Mouse (Mus musculus) CH12.LX (cell line): ENCODE measurements around the gene Klhl10. TPM values are rescaled to one million over a fixed set of nuclear protein-coding genes. Genes with fewer than 3 reads are reported as not detected.

Experiments
- DNase-seq: peaks from one replicate; pipeline ENCODE4 v3.0.0-alpha.2; 2013; ENCODE audit errors: extremely low read depth
- H3K27ac ChIP-seq: 2 replicates; pipeline ENCODE4 v1.5.1; 2012; ENCODE audit warnings: low read depth, mild to moderate bottlenecking, control low read depth, moderate library complexity; ENCODE audit not compliant: insufficient read depth
- H3K27me3 ChIP-seq: replicated peaks from 2 replicates; pipeline ENCODE3; 2012; ENCODE audit warnings: inconsistent platforms
- H3K36me3 ChIP-seq, 2 experiments: replicated peaks in 1 of 2; 2 replicates each; pipeline versions ENCODE3 to v1.6.1; 2012; ENCODE audit warnings: inconsistent platforms in 1 of 2, low read length in 1 of 2, mild to moderate bottlenecking in 1 of 2, mixed read lengths in 1 of 2, moderate library complexity in 1 of 2; ENCODE audit not compliant: control insufficient read depth in 1 of 2, insufficient read depth in 1 of 2
- H3K4me1 ChIP-seq, 2 experiments: 2 replicates each; pipeline ENCODE4 v1.6.1; 2012; ENCODE audit warnings: inconsistent platforms in 1 of 2, moderate library complexity in 1 of 2; ENCODE audit not compliant: insufficient read depth in 2 of 2, control insufficient read depth in 1 of 2
- H3K4me2 ChIP-seq: 2 replicates; pipeline ENCODE4 v1.6.1; 2012; ENCODE audit warnings: low read depth, mild to moderate bottlenecking, control low read depth; ENCODE audit not compliant: poor library complexity, insufficient read depth, severe bottlenecking
- H3K4me3 ChIP-seq, 3 experiments: fragments of 150-350 bp in 1 of 3; sonication (generic) in 1 of 3; replicated peaks in 1 of 3; 2 replicates each; pipeline versions ENCODE3 to v1.5.1; 2011 to 2012; ENCODE audit warnings: low read depth in 2 of 3, low read length in 2 of 3, mild to moderate bottlenecking in 2 of 3, moderate library complexity in 2 of 3, control low read depth in 1 of 3, improper control_type of control experiment in 1 of 3, inconsistent platforms in 1 of 3, mixed read lengths in 1 of 3; ENCODE audit not compliant: poor library complexity in 1 of 3
- H3K79me2 ChIP-seq: replicated peaks from 2 replicates; pipeline ENCODE4 v1.6.1; 2012; ENCODE audit warnings: mild to moderate bottlenecking, moderate library complexity; ENCODE audit not compliant: control insufficient read depth, poor library complexity, insufficient read depth, severe bottlenecking; ENCODE audit errors: extremely low read depth
- H3K9ac ChIP-seq: 2 replicates; pipeline ENCODE4 v1.6.1; 2012; ENCODE audit warnings: low read depth, mild to moderate bottlenecking, control low read depth, moderate library complexity; ENCODE audit not compliant: insufficient read depth
- H3K9me3 ChIP-seq: replicated peaks from 2 replicates; pipeline ENCODE3; 2012; ENCODE audit warnings: low read length, inconsistent platforms, mixed read lengths
- BHLHE40 ChIP-seq: IDR thresholded peaks from 2 replicates; pipeline ENCODE4 v1.6.1; 2011; ENCODE audit warnings: mild to moderate bottlenecking, low read depth, low read length, improper control_type of control experiment
- CHD1 ChIP-seq: IDR thresholded peaks from 2 replicates; pipeline ENCODE4 v1.6.1; 2012; ENCODE audit warnings: low read depth, low read length, improper control_type of control experiment, inconsistent platforms
- CHD2 ChIP-seq: IDR thresholded peaks from 2 replicates; pipeline ENCODE4 v1.6.1; 2011; ENCODE audit warnings: low read length, improper control_type of control experiment
- ELF1 ChIP-seq: IDR thresholded peaks from 2 replicates; pipeline ENCODE4 v1.6.1; 2014; ENCODE audit warnings: low read depth, mild to moderate bottlenecking, inconsistent platforms, low read length, improper control_type of control experiment
- ETS1 ChIP-seq: conservative IDR thresholded peaks from 2 replicates; pipeline ENCODE4 v1.6.1; 2012; ENCODE audit warnings: low read depth, mild to moderate bottlenecking, inconsistent platforms, low read length, improper control_type of control experiment, moderate library complexity
- HCFC1 ChIP-seq: IDR thresholded peaks from 2 replicates; pipeline ENCODE4 v1.6.1; 2012; ENCODE audit warnings: low read depth, mild to moderate bottlenecking, inconsistent platforms, low read length, improper control_type of control experiment
- IRF4 ChIP-seq: IDR thresholded peaks from 2 replicates; pipeline ENCODE4 v1.6.1; 2014; ENCODE audit warnings: low read depth, mild to moderate bottlenecking, inconsistent platforms, low read length, improper control_type of control experiment
- KAT2A ChIP-seq: IDR thresholded peaks from 2 replicates; pipeline ENCODE4 v1.6.1; 2012; ENCODE audit warnings: low read length, improper control_type of control experiment, inconsistent platforms; ENCODE audit not compliant: insufficient replicate concordance
- MAX ChIP-seq: IDR thresholded peaks from 2 replicates; pipeline ENCODE4 v1.6.1; 2011; ENCODE audit warnings: low read length, improper control_type of control experiment
- MAZ ChIP-seq: IDR thresholded peaks from 2 replicates; pipeline ENCODE4 v1.6.1; 2012; ENCODE audit warnings: low read depth, mild to moderate bottlenecking, inconsistent platforms, low read length, improper control_type of control experiment, moderate library complexity
- MXI1 ChIP-seq: IDR thresholded peaks from 2 replicates; pipeline ENCODE4 v1.6.1; 2011; ENCODE audit warnings: mild to moderate bottlenecking, low read depth, low read length, improper control_type of control experiment
- MYC ChIP-seq: IDR thresholded peaks from 2 replicates; pipeline ENCODE4 v1.6.1; 2011; ENCODE audit warnings: low read depth, mild to moderate bottlenecking, improper control_type of control experiment, low read length
- NELFE ChIP-seq: IDR thresholded peaks from 2 replicates; pipeline ENCODE4 v1.6.1; 2011; ENCODE audit warnings: low read depth, low read length, improper control_type of control experiment
- PAX5 ChIP-seq: IDR thresholded peaks from 2 replicates; pipeline ENCODE4 v1.6.1; 2012; ENCODE audit warnings: low read length, inconsistent platforms, mixed read lengths
- POLR2A ChIP-seq: IDR thresholded peaks from 2 replicates; pipeline ENCODE4 v1.6.1; 2011; ENCODE audit warnings: low read depth, mild to moderate bottlenecking, improper control_type of control experiment, low read length
- POLR2AphosphoS2 ChIP-seq: IDR thresholded peaks from 2 replicates; pipeline ENCODE4 v1.6.1; 2011; ENCODE audit warnings: low read depth, low read length, improper control_type of control experiment
- RCOR1 ChIP-seq: conservative IDR thresholded peaks from 2 replicates; pipeline ENCODE4 v1.6.1; 2012; ENCODE audit warnings: low read depth, mild to moderate bottlenecking, inconsistent platforms, low read length, improper control_type of control experiment
- SIN3A ChIP-seq: IDR thresholded peaks from 2 replicates; pipeline ENCODE4 v1.6.1; 2012; ENCODE audit warnings: low read length, improper control_type of control experiment, inconsistent platforms
- SMC3 ChIP-seq: IDR thresholded peaks from 2 replicates; pipeline ENCODE4 v1.6.1; 2011; ENCODE audit warnings: low read depth, low read length, improper control_type of control experiment
- TBP ChIP-seq: conservative IDR thresholded peaks from 2 replicates; pipeline ENCODE4 v1.6.1; 2011; ENCODE audit warnings: low read depth, low read length, improper control_type of control experiment
- TCF12 ChIP-seq: IDR thresholded peaks from 2 replicates; pipeline ENCODE4 v1.6.1; 2014; ENCODE audit warnings: low read depth, mild to moderate bottlenecking, inconsistent platforms, low read length, improper control_type of control experiment
- USF1 ChIP-seq: IDR thresholded peaks from 2 replicates; pipeline ENCODE4 v1.6.1; 2014; ENCODE audit warnings: low read depth, mild to moderate bottlenecking, inconsistent platforms, low read length, improper control_type of control experiment
- USF2 ChIP-seq: conservative IDR thresholded peaks from 2 replicates; pipeline ENCODE4 v1.6.1; 2011; ENCODE audit warnings: low read depth, low read length, improper control_type of control experiment
- ZKSCAN1 ChIP-seq: IDR thresholded peaks from 2 replicates; pipeline ENCODE4 v1.6.1; 2012; ENCODE audit warnings: low read depth, inconsistent platforms, low read length, improper control_type of control experiment, borderline replicate concordance
- ZNF384 ChIP-seq: IDR thresholded peaks from 2 replicates; pipeline ENCODE4 v1.6.1; 2012; ENCODE audit warnings: low read depth, low read length, improper control_type of control experiment, inconsistent platforms
- dilution Hi-C: fragments of 300-500 bp; cut with MboI; formaldehyde crosslinking; loops from 2 replicates; pipeline ENCODE4 v1.14.3; 2020; ENCODE audit warnings: low sequenced_read_pairs; ENCODE audit not compliant: extremely low pct_unique_long_range_greater_than_20kb, extremely low pct_ligation_motif_present
- in situ Hi-C: fragments of 300-500 bp; cut with MboI; formaldehyde crosslinking; loops from 3 replicates; pipeline ENCODE4 v1.14.3; 2019; ENCODE audit warnings: low sequenced_read_pairs, low pct_ligation_motif_present, low pct_unique_long_range_greater_than_20kb, mixed read lengths
- polyA plus RNA-seq: library from polyadenylated mRNA; unstranded; fragments of >175 nt; gene quantifications from 2 replicates; pipeline ENCODE4 v1.2.1, GENCODE M21; 2012; ENCODE audit warnings: low read depth; ENCODE audit not compliant: insufficient read length
- total RNA-seq, 2 experiments: library from RNA; depleted of rRNA; stranded (reverse); fragments of 300-350 nt in 1 of 2; fragments of >200 nt in 1 of 2; gene quantifications; 2 replicates each; pipeline ENCODE4 v1.2.3; 2012 to 2014

The Klhl10 gene
- total and polyA plus RNA-seq, 3 experiments, result 0.30 to 1.1 (median 0.48) TPM

DNA sequence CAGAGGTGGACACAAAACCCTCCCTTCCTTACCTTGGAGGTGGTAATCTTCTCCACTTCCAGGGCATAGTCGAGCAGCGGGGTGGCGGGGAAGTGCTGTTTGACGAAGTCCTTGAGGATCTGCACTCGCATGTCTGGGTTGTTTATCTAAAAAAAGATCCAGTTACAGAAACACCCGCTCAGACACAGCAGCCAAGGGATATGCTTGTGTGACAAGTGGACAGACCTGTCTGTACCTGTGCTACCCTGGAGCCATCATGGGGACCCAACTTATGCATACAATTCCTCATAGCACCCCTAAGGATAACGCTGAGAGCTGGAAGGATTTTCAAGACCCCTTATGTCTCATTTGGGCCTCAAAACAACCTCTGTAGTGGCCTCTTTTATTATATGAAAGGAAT is 37.4 kb downstream of the Klhl10 start:
- dilution Hi-C loops (no loop called here), in situ Hi-C loops (no loop called here)
- no peaks in the 10 kb centered on the region for H3K9me3 ChIP-seq
- H3K79me2 ChIP-seq, result no peaks in the 10 kb centered on the region
- no peak overlapping the region for H3K4me3 ChIP-seq
- H3K4me2 ChIP-seq, result no peak overlapping the region
- no peak overlapping the region for H3K27ac ChIP-seq
- no peak overlapping the region for H3K9ac ChIP-seq
- H3K27me3 ChIP-seq, result no peaks in the 10 kb centered on the region
- TF ChIP-seq POLR2A, result no peak
- no peak for TF ChIP-seq MAX
- TF ChIP-seq HCFC1, result no peak
- TF ChIP-seq USF1, result no peak
- no peak for TF ChIP-seq TCF12
- TF ChIP-seq ETS1, result no peak
- TF ChIP-seq ZNF384, result no peak
- TF ChIP-seq CHD1, result no peak
- TF ChIP-seq MYC, result no peak
- TF ChIP-seq BHLHE40, result no peak
- no peak for TF ChIP-seq TBP
- no peak for TF ChIP-seq IRF4
- TF ChIP-seq RCOR1, result no peak
- TF ChIP-seq ELF1, result no peak
- H3K4me1 ChIP-seq, result no peaks in the 10 kb centered on the region
- DNase-seq, result no peak
- peaks cover 70 to 90% of the 10 kb centered on the region in 2 experiments for H3K36me3 ChIP-seq

DNA sequence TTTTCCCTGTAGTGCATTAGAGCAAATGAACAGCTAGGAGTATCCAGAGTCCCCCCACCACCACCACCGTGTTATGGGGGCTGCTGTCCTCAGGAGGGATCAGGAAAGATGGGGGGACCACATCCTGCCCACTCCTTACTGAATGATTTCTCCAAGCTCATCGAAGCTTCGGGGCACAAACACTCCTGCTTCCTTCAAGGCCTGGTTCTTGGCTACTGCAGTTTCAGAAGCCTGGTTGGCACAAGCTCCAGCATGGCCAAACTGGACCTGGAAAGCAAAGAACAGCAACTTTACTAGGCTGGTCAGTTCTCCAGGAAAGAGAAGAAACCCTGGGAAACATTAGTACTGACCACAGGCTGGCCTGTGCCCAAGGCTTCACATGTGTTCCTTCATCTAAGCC is 42.7 kb downstream of the Klhl10 start:
- no peak for DNase-seq
- Histone ChIP-seq H3K36me3 (peaks cover 87 to 97% of the 10 kb centered on the region in 2 experiments), H3K27me3 (no peaks in the 10 kb centered on the region), H3K27ac (no peak overlapping the region), H3K4me1 (no peaks in the 10 kb centered on the region), H3K9ac (no peak overlapping the region), H3K4me2 (no peak overlapping the region), H3K9me3 (no peaks in the 10 kb centered on the region), H3K4me3 (no peak overlapping the region), H3K79me2 (no peaks in the 10 kb centered on the region)
- in situ Hi-C loops, result loop anchor here (5.0 kb wide), 1 partner anchor 122 kb away; no protein-coding TSS in a partner anchor
- dilution Hi-C loops, result no loop called here
- TF ChIP-seq POLR2AphosphoS2 (no peak), ZNF384 (no peak), NELFE (no peak), ELF1 (no peak), SIN3A (no peak), USF2 (no peak), CHD2 (no peak), MAZ (no peak), RCOR1 (no peak), CHD1 (no peak), ZKSCAN1 (no peak), SMC3 (no peak), PAX5 (no peak), KAT2A (no peak), MXI1 (no peak), TCF12 (no peak)
